Mouse (Mus musculus) intestine, embryonic 14.5 days (tissue): ENCODE data around the gene Akap13. TPM values are rescaled to one million over a fixed set of nuclear protein-coding genes. Genes with fewer than 3 reads are reported as not detected.

Source experiments
- ATAC-seq: fragments of 200-750 bp; cut with Nextera tagmentation; replicated peaks from 2 replicates; pipeline ENCODE4 v1.8.0; 2017; ENCODE audit warnings: low read depth, moderate number of reproducible peaks, moderate TSS enrichment, moderate library complexity; ENCODE audit not compliant: low FRiP score, low TSS enrichment
- DNase-seq: peaks from one replicate; pipeline ENCODE4 v3.0.0-alpha.2; 2018; ENCODE audit warnings: low spot score
- H3K27ac ChIP-seq: fragments of 300-500 bp; sonication (generic); 2 replicates; pipeline ENCODE4 v1.5.1; 2014; ENCODE audit warnings: low read depth, mild to moderate bottlenecking, control low read depth
- H3K27me3 ChIP-seq: fragments of 300-500 bp; sonication (generic); replicated peaks from 2 replicates; pipeline ENCODE4 v1.6.1; 2014; ENCODE audit warnings: low read length, control low read depth; ENCODE audit not compliant: control insufficient read depth, insufficient read depth
- H3K36me3 ChIP-seq: fragments of 300-500 bp; sonication (generic); 2 replicates; pipeline ENCODE4 v1.6.1; 2014; ENCODE audit warnings: low read length, control low read depth; ENCODE audit not compliant: control insufficient read depth, insufficient read depth
- H3K4me1 ChIP-seq: fragments of 300-500 bp; sonication (generic); replicated peaks from 2 replicates; pipeline ENCODE4 v1.6.1; 2014; ENCODE audit warnings: low read length, control low read depth, mixed read lengths; ENCODE audit not compliant: control insufficient read depth, insufficient read depth
- H3K4me2 ChIP-seq: fragments of 300-500 bp; sonication (generic); 2 replicates; pipeline ENCODE4 v1.6.1; 2014; ENCODE audit warnings: low read length
- H3K4me3 ChIP-seq: fragments of 300-500 bp; sonication (generic); 2 replicates; pipeline ENCODE4 v1.5.1; 2014; ENCODE audit warnings: low read depth, low read length, control low read depth, mixed read lengths
- H3K9ac ChIP-seq: fragments of 300-500 bp; sonication (generic); 2 replicates; pipeline ENCODE4 v1.6.1; 2014; ENCODE audit warnings: mild to moderate bottlenecking, low read length
- H3K9me3 ChIP-seq: fragments of 300-500 bp; sonication (generic); 2 replicates; pipeline ENCODE4 v1.6.1; 2016; ENCODE audit warnings: low read length, control low read depth; ENCODE audit not compliant: control insufficient read depth
- WGBS: fragments of 180-500 bp; shearing (Covaris S2); extraction: QIAGEN DNeasy Blood & Tissue Kit; methylation state at CpG from one replicate; pipeline ENCODE4 v1.1.7; 2014; 5-methylcytosine and 5-hydroxymethylcytosine counted together
- polyA plus RNA-seq: library from polyadenylated mRNA; unstranded; fragments of >200 nt; fragmentation: Nextera tagmentation; extraction: Ambion mirVana; gene quantifications from 2 replicates; pipeline ENCODE4 v1.2.1, GENCODE M21; 2014

Gene Akap13
- polyA plus RNA-seq, 1 experiment from 2014 or later, result 51.5 TPM

GRCm38 (mm10) chr7:75648961-75649360 lies 193.6 kb downstream of the Akap13 start:
- Histone ChIP-seq H3K4me3 (no peak overlapping the region), H3K4me1 (peaks cover 16% of the 10 kb centered on the region), H3K27ac (no peak overlapping the region), H3K36me3 (no peaks in the 10 kb centered on the region), H3K9ac (no peak overlapping the region), H3K27me3 (no peaks in the 10 kb centered on the region), H3K9me3 (no peaks in the 10 kb centered on the region), H3K4me2 (no peak overlapping the region)
- WGBS, result 88% methylated on average over 4 of the region's 4 CpGs
- ATAC-seq (no peak), DNase-seq (no peak)

- H3K4me2 ChIP-seq, result no peak overlapping the region
- no peak overlapping the region for H3K9ac ChIP-seq
- H3K36me3 ChIP-seq, result no peaks in the 10 kb centered on the region
- H3K27ac ChIP-seq, result no peak overlapping the region
- no peaks in the 10 kb centered on the region for H3K9me3 ChIP-seq
- DNase-seq, result no peak
- WGBS, result 70% methylated on average over 1 of the region's 1 CpGs
- H3K27me3 ChIP-seq, result no peaks in the 10 kb centered on the region
- H3K4me1 ChIP-seq, result peaks cover 9% of the 10 kb centered on the region
- no peak for ATAC-seq
- H3K4me3 ChIP-seq, result no peak overlapping the region
These were observed 194.6 kb downstream of the Akap13 start for GRCm38 (mm10) chr7:75649966-75650365.

- 70% methylated on average over 3 of the region's 3 CpGs for WGBS
- Histone ChIP-seq H3K27ac (no peak overlapping the region), H3K9me3 (no peaks in the 10 kb centered on the region), H3K4me1 (peaks cover 9% of the 10 kb centered on the region), H3K27me3 (no peaks in the 10 kb centered on the region), H3K9ac (no peak overlapping the region), H3K4me3 (no peak overlapping the region), H3K36me3 (no peaks in the 10 kb centered on the region), H3K4me2 (no peak overlapping the region)
- no peak for DNase-seq
- ATAC-seq, result no peak
These were observed 198.5 kb downstream of the Akap13 start for GRCm38 (mm10) chr7:75653684-75654317.

- peak overlapping the region; percentile 18; the same call in 1 of the 2 replicates for H3K4me2 ChIP-seq
- no peak overlapping the region for H3K27ac ChIP-seq
- ATAC-seq, result no peak
These were observed 200.1 kb downstream of the Akap13 start for GRCm38 (mm10) chr7:75655180-75656074.

GRCm38 (mm10) chr7:75656297-75656852 lies 201.0 kb downstream of the Akap13 start:
- DNase-seq (no peak), ATAC-seq (no peak)
- H3K9ac ChIP-seq, result no peak overlapping the region
- no peaks in the 10 kb centered on the region for H3K36me3 ChIP-seq
- no peak overlapping the region for H3K4me2 ChIP-seq
- H3K4me3 ChIP-seq, result no peak overlapping the region
- 86% methylated on average over 9 of the region's 9 CpGs for WGBS
- H3K4me1 ChIP-seq, result no peaks in the 10 kb centered on the region
- no peaks in the 10 kb centered on the region for H3K9me3 ChIP-seq
- H3K27me3 ChIP-seq, result no peaks in the 10 kb centered on the region
- no peak overlapping the region for H3K27ac ChIP-seq

More at GRCm38 (mm10) chr7:75655180-75656074, 200.1 kb downstream of the Akap13 start:
- no peaks in the 10 kb centered on the region for H3K27me3 ChIP-seq
- no peak overlapping the region for H3K4me3 ChIP-seq
- H3K36me3 ChIP-seq, result no peaks in the 10 kb centered on the region
- DNase-seq, result no peak
- peaks cover 4% of the 10 kb centered on the region for H3K4me1 ChIP-seq
- H3K9ac ChIP-seq, result no peak overlapping the region
- WGBS, result 76% methylated on average over 11 of the region's 11 CpGs
- no peaks in the 10 kb centered on the region for H3K9me3 ChIP-seq

GRCm38 (mm10) chr7:75656896-75657295 lies 201.6 kb downstream of the Akap13 start:
- DNase-seq, result no peak
- Histone ChIP-seq H3K4me1 (no peaks in the 10 kb centered on the region), H3K9ac (no peak overlapping the region), H3K9me3 (no peaks in the 10 kb centered on the region), H3K4me2 (no peak overlapping the region), H3K36me3 (no peaks in the 10 kb centered on the region), H3K4me3 (no peak overlapping the region), H3K27ac (no peak overlapping the region), H3K27me3 (no peaks in the 10 kb centered on the region)
- WGBS, result 79% methylated on average over 1 of the region's 1 CpGs
- ATAC-seq, result no peak

- WGBS, result 69% methylated on average over 3 of the region's 3 CpGs
- ATAC-seq, result no peak
These were observed 209.1 kb downstream of the Akap13 start for GRCm38 (mm10) chr7:75664455-75664854.

GRCm38 (mm10) chr7:75666982-75667381 lies 211.6 kb downstream of the Akap13 start:
- Histone ChIP-seq H3K27me3 (no peaks in the 10 kb centered on the region), H3K9me3 (no peaks in the 10 kb centered on the region), H3K4me1 (peaks cover 5% of the 10 kb centered on the region; the same call in 1 of the 2 replicates), H3K9ac (no peak overlapping the region), H3K4me3 (no peak overlapping the region), H3K4me2 (no peak overlapping the region), H3K27ac (no peak overlapping the region), H3K36me3 (peaks cover 20% of the 10 kb centered on the region; the same call in 1 of the 2 replicates)
- no peak for ATAC-seq
- DNase-seq, result no peak
- 85% methylated on average over 3 of the region's 3 CpGs for WGBS

More at GRCm38 (mm10) chr7:75664455-75664854, 209.1 kb downstream of the Akap13 start:
- Histone ChIP-seq H3K9ac (no peak overlapping the region), H3K27ac (no peak overlapping the region), H3K9me3 (no peaks in the 10 kb centered on the region), H3K4me3 (no peak overlapping the region), H3K27me3 (no peaks in the 10 kb centered on the region), H3K4me2 (no peak overlapping the region), H3K4me1 (peaks cover 3% of the 10 kb centered on the region; the same call in 1 of the 2 replicates), H3K36me3 (peaks cover 20% of the 10 kb centered on the region; the same call in 1 of the 2 replicates)
- DNase-seq, result no peak
